Mouse (Mus musculus) myocyte (in vitro differentiated cells): ENCODE data around the gene Casz1.

Experiments used
- CEBPB ChIP-seq: IDR thresholded peaks from 2 replicates; pipeline ENCODE4 v1.6.1; 2011; ENCODE audit warnings: mild to moderate bottlenecking, moderate library complexity; ENCODE audit not compliant: poor library complexity, insufficient read depth, severe bottlenecking
- E2F4 ChIP-seq: IDR thresholded peaks from one replicate; pipeline ENCODE4 v1.6.1; 2011; ENCODE audit warnings: mild to moderate bottlenecking, control low read depth, moderate library complexity; ENCODE audit not compliant: insufficient read depth
- MYOD1 ChIP-seq, 3 experiments: IDR thresholded peaks; one replicate each; pipeline ENCODE4 v1.6.1; 2011; ENCODE audit warnings: control low read depth in 2 of 3, low read depth in 2 of 3, mild to moderate bottlenecking in 2 of 3, moderate library complexity in 1 of 3; ENCODE audit not compliant: insufficient read length in 2 of 3, control insufficient read depth in 1 of 3
- MYOG ChIP-seq, 3 experiments: IDR thresholded peaks; one replicate each; pipeline ENCODE4 v1.6.1; 2011; ENCODE audit warnings: control low read depth in 2 of 3, low read depth in 2 of 3, mild to moderate bottlenecking in 2 of 3; ENCODE audit not compliant: insufficient read length in 2 of 3, control insufficient read depth in 1 of 3, insufficient read depth in 1 of 3
- POLR2A ChIP-seq: IDR thresholded peaks from one replicate; pipeline ENCODE4 v1.6.1; 2011; ENCODE audit warnings: low read depth, mild to moderate bottlenecking, control low read depth, moderate library complexity; ENCODE audit not compliant: insufficient read length
- POLR2AphosphoS2 ChIP-seq: IDR thresholded peaks from one replicate; pipeline ENCODE4 v1.6.1; 2011; ENCODE audit warnings: low read depth, control low read depth; ENCODE audit not compliant: insufficient read length
- REST ChIP-seq: IDR thresholded peaks from one replicate; pipeline ENCODE4 v1.6.1; 2011; ENCODE audit warnings: mild to moderate bottlenecking, control low read depth, moderate library complexity; ENCODE audit not compliant: insufficient read depth, insufficient read length
- TCF12 ChIP-seq: IDR thresholded peaks from one replicate; pipeline ENCODE4 v1.6.1; 2011; ENCODE audit warnings: mild to moderate bottlenecking, control low read depth; ENCODE audit not compliant: poor library complexity, insufficient read depth, severe bottlenecking
- TCF3 ChIP-seq: IDR thresholded peaks from one replicate; pipeline ENCODE4 v1.6.1; 2011; ENCODE audit warnings: low read depth, control low read depth; ENCODE audit not compliant: insufficient read length
- USF1 ChIP-seq: IDR thresholded peaks from one replicate; pipeline ENCODE4 v1.6.1; 2011; ENCODE audit warnings: low read depth, mild to moderate bottlenecking, control low read depth, moderate library complexity

GRCm38 (mm10) chr4:148844921-148845320, 40.7 kb downstream of the Casz1 start:
- TF ChIP-seq POLR2A (no peak), MYOD1 (IDR thresholded peaks at IDR 0.05; ENCODE audit: control insufficient read depth in 1 of 3, insufficient read length in 2 of 3, low read depth in 2 of 3) (no peak), MYOG (IDR thresholded peaks at IDR 0.05; ENCODE audit: control insufficient read depth in 1 of 3, insufficient read depth in 1 of 3, insufficient read length in 2 of 3, low read depth in 2 of 3) (no peak), USF1 (no peak), E2F4 (no peak), TCF12 (no peak), TCF3 (no peak), CEBPB (no peak), REST (no peak), POLR2AphosphoS2 (no peak)
